Mouse (Mus musculus) midbrain, embryonic 11.5 days (tissue): ENCODE data around the gene Dpagt1. TPM values are rescaled to one million over a fixed set of nuclear protein-coding genes. Genes with fewer than 3 reads are reported as not detected.

Experiments used
- ATAC-seq: fragments of 200-750 bp; cut with Nextera tagmentation; 2 replicates; pipeline ENCODE4 v1.8.0; 2017; ENCODE audit warnings: moderate TSS enrichment, moderate library complexity; ENCODE audit not compliant: low FRiP score
- DNase-seq: peaks from one replicate; pipeline ENCODE4 v3.0.0; 2015; ENCODE audit warnings: low spot score; ENCODE audit errors: missing footprints
- H3K27ac ChIP-seq: fragments of 300-500 bp; sonication (generic); 2 replicates; pipeline ENCODE4 v1.5.1; 2014; ENCODE audit warnings: low read depth, low read length
- H3K27me3 ChIP-seq: fragments of 300-500 bp; sonication (generic); 2 replicates; pipeline ENCODE4 v1.6.1; 2014; ENCODE audit warnings: mild to moderate bottlenecking, low read length, moderate library complexity, mixed read lengths; ENCODE audit not compliant: control insufficient read depth, insufficient read depth
- H3K36me3 ChIP-seq: fragments of 300-500 bp; sonication (generic); 2 replicates; pipeline ENCODE4 v1.6.1; 2014; ENCODE audit warnings: mild to moderate bottlenecking, low read length, moderate library complexity, mixed read lengths; ENCODE audit not compliant: control insufficient read depth, insufficient read depth
- H3K4me1 ChIP-seq: fragments of 300-500 bp; sonication (generic); 2 replicates; pipeline ENCODE4 v1.6.1; 2014; ENCODE audit warnings: low read length; ENCODE audit not compliant: control insufficient read depth, insufficient read depth
- H3K4me2 ChIP-seq: fragments of 300-500 bp; sonication (generic); 2 replicates; pipeline ENCODE4 v1.6.1; 2014; ENCODE audit warnings: mild to moderate bottlenecking, moderate library complexity
- H3K4me3 ChIP-seq: fragments of 300-500 bp; sonication (generic); 2 replicates; pipeline ENCODE4 v1.5.1; 2014; ENCODE audit warnings: low read depth, low read length
- H3K9ac ChIP-seq: fragments of 300-500 bp; sonication (generic); 2 replicates; pipeline ENCODE4 v1.6.1; 2014; ENCODE audit warnings: low read length
- H3K9me3 ChIP-seq: fragments of 300-500 bp; sonication (generic); 2 replicates; pipeline ENCODE4 v1.6.1; 2016; ENCODE audit warnings: low read length; ENCODE audit not compliant: control insufficient read depth
- WGBS: fragments of 180-500 bp; shearing (Covaris S2); extraction: QIAGEN DNeasy Blood & Tissue Kit; methylation state at CpG from one replicate; pipeline ENCODE4 v1.1.7; 2014; 5-methylcytosine and 5-hydroxymethylcytosine counted together
- polyA plus RNA-seq: library from polyadenylated mRNA; unstranded; fragments of >200 nt; fragmentation: Nextera tagmentation; extraction: Ambion mirVana; gene quantifications from 2 replicates; pipeline ENCODE4 v1.2.1, GENCODE M21; 2014

The Dpagt1 gene
- polyA plus RNA-seq, 1 experiment from 2014 or later = 41.8 TPM

DNA sequence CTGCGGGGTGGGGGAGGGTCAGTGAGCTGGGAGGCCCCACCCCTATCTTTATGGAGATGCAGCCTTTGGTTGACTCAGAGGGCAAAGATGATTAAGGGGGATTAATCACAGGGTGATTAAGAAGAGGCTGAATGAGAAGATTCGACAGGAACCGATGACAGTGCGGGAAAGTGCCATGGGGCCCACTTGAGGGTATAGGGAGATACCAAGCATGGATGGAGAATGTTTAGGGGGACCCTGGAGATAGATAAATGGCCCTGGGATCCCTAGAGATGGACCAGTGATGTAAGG lies 11.6 kb upstream of the Dpagt1 start:
- DNase-seq = peak; percentile 28
- H3K36me3 ChIP-seq = peaks cover 8% of the 10 kb centered on the region
- H3K4me3 ChIP-seq = no peak overlapping the region
- no peak overlapping the region for H3K4me2 ChIP-seq
- H3K4me1 ChIP-seq = peaks cover 30% of the 10 kb centered on the region
- H3K27ac ChIP-seq = no peak overlapping the region
- 63% methylated on average over 4 of the region's 4 CpGs for WGBS
- no peak for ATAC-seq
- no peak overlapping the region for H3K9ac ChIP-seq
- no peaks in the 10 kb centered on the region for H3K9me3 ChIP-seq
- no peaks in the 10 kb centered on the region for H3K27me3 ChIP-seq

DNA sequence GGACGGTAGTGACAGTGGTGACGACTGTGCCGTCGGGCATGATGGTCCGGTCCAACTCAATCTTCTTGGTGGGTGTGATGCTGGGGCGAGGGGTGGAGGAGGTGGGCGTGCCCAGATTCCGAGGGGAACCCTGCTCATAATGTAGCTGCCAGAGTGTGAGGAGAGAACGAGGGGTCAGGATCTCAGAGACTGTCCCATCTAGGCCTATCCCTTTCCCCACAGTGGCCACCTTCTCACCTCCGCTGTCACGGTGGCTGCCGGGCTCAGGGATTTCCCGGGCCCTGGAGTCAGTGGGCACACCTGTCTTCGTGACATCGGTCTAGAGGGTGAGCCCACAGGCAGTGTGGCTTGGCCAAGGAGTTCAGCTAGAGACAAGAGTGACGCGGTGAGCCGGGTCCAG lies 10.9 kb upstream of the Dpagt1 start:
- Histone ChIP-seq H3K4me1 (peaks cover 33% of the 10 kb centered on the region), H3K4me2 (no peak overlapping the region), H3K9ac (no peak overlapping the region), H3K36me3 (peaks cover 8% of the 10 kb centered on the region), H3K27me3 (no peaks in the 10 kb centered on the region), H3K9me3 (no peaks in the 10 kb centered on the region), H3K4me3 (no peak overlapping the region), H3K27ac (no peak overlapping the region)
- DNase-seq = peak; percentile 12
- 89% methylated on average over 18 of the region's 18 CpGs for WGBS
- ATAC-seq = no peak

DNA sequence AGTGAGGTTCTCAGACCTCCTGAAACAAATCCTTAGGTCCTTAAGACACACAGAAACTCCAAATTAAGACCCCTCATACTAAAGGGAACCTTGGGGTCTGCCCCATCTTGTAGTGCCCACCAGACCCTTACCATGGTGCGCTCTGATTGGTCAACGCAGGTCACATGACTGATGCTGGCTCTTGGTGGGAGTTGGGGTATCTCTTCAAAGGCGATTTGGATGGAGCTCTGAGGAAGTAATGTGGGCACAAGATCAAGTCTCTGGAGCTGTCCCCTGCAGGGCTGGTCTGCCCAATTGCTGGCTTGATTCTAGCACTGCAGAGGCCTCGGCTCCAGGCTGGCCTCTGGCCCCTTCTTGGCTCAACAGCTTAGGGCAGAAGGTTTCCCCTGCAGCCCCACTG lies 8.4 kb upstream of the Dpagt1 start:
- Histone ChIP-seq H3K27me3 (no peaks in the 10 kb centered on the region), H3K9ac (no peak overlapping the region), H3K4me1 (peaks cover 27% of the 10 kb centered on the region), H3K36me3 (peaks cover 8% of the 10 kb centered on the region), H3K9me3 (no peaks in the 10 kb centered on the region), H3K4me3 (no peak overlapping the region), H3K27ac (no peak overlapping the region), H3K4me2 (no peak overlapping the region)
- peak; percentile 69 for DNase-seq
- no peak for ATAC-seq
- WGBS = 75% methylated on average over 4 of the region's 4 CpGs

DNA sequence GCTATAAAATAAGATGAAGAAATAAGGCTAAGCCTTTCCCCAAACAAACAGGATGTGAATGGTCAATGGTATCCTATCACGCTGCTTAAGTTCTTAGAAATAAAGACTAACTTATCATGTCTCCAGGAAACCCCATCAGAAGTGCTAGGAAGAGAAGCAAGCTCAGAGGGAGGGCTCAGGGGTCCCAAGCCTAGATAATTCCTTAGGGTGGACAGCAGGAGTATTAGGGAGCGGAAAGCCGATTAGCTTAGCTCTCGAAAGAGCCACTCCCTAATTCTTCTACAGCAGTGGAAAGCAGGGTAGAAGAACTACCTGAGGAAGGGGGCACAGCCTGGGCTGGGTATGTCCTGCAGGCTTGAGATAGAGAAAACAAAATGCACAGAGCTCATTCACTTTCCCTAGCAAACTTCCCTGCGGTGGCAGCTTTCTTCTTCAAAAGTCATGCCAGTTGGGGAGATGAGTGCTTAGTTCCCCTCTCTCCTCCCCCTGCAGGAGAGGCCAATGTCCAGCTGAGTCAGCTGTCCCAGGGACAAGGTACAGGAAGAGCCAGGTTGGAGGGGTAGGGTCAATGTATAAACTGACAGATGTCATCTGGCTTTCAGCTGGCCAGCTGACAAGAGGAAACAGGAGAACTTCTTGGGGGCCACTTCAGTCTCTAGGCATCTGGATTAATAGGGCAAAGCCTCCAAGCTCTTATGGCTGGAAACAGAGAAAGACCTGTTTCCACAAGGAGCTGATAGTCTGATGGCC lies 7.6 kb upstream of the Dpagt1 start:
- DNase-seq = peak; percentile 72
- ATAC-seq = no peak
- Histone ChIP-seq H3K4me1 (peaks cover 27% of the 10 kb centered on the region), H3K27ac (no peak overlapping the region), H3K9ac (peak overlapping the region; percentile 36; the same call in 1 of the 2 replicates), H3K4me3 (peak overlapping the region; percentile 90; the same call in 1 of the 2 replicates), H3K36me3 (peaks cover 8% of the 10 kb centered on the region), H3K4me2 (peak overlapping the region; percentile 95), H3K27me3 (no peaks in the 10 kb centered on the region), H3K9me3 (no peaks in the 10 kb centered on the region)
- 27% methylated on average over 5 of the region's 5 CpGs for WGBS

DNA sequence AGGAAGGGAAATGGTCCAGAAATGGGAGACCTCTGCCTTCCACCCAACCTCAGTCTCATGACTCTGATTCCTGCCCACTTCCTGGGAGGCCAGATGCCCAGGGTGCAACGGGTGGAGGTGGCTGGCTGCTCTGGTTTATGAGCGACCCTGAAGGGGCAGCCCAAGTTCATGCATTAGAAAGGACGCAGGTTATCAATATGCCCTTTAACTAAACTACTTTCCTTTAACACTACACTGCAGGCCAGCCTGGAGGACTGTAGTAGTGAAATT lies 7.1 kb upstream of the Dpagt1 start:
- no peak overlapping the region for H3K27ac ChIP-seq
- WGBS = 29% methylated on average over 3 of the region's 3 CpGs

DNA sequence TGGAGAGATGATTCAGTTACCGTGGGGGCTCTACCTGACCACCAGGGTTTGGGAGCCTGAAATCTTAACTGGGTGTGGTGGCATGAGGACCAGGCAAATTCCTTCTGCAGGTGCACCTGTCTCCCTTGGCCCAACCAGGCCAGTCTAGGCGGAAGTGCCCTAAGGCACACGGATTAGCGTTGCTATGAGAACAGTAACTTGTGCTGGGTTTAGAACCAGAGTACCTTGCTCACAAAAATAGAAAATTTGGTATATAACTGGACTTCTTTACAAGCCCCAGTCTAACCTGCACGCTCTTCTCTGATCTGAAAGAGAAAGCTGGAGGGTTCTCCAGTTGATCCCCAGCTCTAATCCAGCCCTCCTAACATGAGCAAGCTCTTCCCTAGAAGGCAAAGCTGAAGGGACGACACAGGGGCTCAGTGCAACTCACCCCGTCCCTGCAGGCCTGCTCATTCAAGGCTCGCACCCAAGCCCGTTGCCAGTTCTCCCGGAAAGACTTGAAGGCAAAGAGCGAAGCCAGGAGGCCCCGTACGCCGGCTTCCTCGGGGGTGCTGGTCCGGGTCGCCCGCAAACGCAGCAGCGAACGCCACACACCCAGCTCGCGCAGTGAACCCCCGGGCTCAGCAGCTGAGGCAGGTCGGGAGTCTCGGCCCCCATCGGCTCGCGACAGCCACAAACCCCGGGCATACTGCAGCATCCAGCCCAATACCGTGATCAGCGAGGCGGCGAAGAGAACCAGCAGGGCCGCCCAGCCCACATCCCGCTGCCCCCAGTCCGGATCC lies 6.5 kb upstream of the Dpagt1 start:
- no peaks in the 10 kb centered on the region for H3K27me3 ChIP-seq
- WGBS = 3% methylated on average over 37 of the region's 37 CpGs
- peak overlapping the region; percentile 90 for H3K4me3 ChIP-seq
- peak overlapping the region; percentile 75 for H3K9ac ChIP-seq
- H3K27ac ChIP-seq = peak overlapping the region; percentile 51; the same call in 1 of the 2 replicates
- no peak for ATAC-seq
- peak overlapping the region; percentile 95 for H3K4me2 ChIP-seq
- peak; percentile 93 for DNase-seq
- H3K36me3 ChIP-seq = peaks cover 8% of the 10 kb centered on the region
- H3K4me1 ChIP-seq = peaks cover 27% of the 10 kb centered on the region
- H3K9me3 ChIP-seq = no peaks in the 10 kb centered on the region

More for the DNA sequence above, 7.1 kb upstream of the Dpagt1 start:
- DNase-seq = no peak
- peak overlapping the region; percentile 90 for H3K4me3 ChIP-seq
- ATAC-seq = no peak
- peak overlapping the region; percentile 75; the same call in 1 of the 2 replicates for H3K9ac ChIP-seq
- H3K36me3 ChIP-seq = peaks cover 8% of the 10 kb centered on the region
- H3K27me3 ChIP-seq = no peaks in the 10 kb centered on the region
- H3K9me3 ChIP-seq = no peaks in the 10 kb centered on the region
- H3K4me2 ChIP-seq = peak overlapping the region; percentile 95
- H3K4me1 ChIP-seq = peaks cover 27% of the 10 kb centered on the region

DNA sequence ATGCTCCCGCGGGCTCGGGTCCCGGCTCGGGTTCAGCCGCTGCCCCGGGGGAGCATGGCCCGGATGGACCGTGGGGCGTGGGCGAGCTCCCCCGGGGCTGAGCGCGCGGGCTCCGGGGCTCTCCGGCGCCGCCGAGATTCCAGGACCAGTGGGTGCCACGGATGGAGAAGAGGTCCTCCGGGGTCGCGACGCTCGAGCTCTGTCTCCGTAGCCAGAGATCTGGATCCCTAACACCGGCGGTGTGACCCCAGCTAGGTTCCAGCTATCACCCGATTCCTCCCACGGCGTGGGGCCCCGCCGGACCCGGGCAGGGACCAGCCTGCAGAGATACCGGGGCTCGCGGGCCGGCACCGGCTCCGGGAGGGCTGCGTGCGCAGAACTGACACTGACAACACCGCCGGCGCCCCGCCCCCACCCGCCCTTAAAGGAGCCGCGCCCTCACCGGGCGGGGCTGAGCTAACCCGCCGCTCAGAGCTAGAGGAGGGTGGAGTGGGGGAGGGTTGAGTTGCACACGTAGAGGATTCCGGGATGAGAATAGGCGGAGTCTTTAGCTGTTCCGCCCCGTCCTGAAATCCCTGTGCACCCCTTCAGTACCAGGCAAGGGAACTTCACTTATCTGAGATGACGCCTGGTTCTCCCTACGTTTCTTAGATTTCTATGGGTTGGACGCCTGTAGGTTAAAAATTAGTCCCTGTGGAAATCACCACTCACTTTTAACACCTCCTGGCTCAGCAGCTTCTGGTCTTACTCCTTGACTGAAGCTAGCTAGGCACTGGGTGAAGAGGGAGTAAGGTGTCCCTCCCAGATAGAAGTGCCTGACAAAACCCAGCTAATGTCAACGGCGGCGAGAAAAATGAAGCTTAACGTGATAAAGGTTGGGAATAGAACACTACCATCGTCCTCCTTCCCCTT lies 5.7 kb upstream of the Dpagt1 start, which contains the start of gene C2cd2l:
C2cd2l (minus strand) TSS at position 399 of the 912 bp plus-strand sequence.
- WGBS = under 1% methylated on average over 67 of the region's 67 CpGs
- no peaks in the 10 kb centered on the region for H3K9me3 ChIP-seq
- peaks cover 27% of the 10 kb centered on the region for H3K4me1 ChIP-seq
- peak within 1 kb of the TSS; percentile 51; the same call in 1 of the 2 replicates for H3K27ac ChIP-seq
- H3K36me3 ChIP-seq = peaks cover 2% of the 10 kb centered on the region
- peak; percentile 98 for ATAC-seq
- DNase-seq = peak; percentile 98
- peak within 1 kb of the TSS; percentile 90 for H3K4me3 ChIP-seq
- H3K27me3 ChIP-seq = no peaks in the 10 kb centered on the region
- peak within 1 kb of the TSS; percentile 75 for H3K9ac ChIP-seq
- peak within 1 kb of the TSS; percentile 95 for H3K4me2 ChIP-seq

DNA sequence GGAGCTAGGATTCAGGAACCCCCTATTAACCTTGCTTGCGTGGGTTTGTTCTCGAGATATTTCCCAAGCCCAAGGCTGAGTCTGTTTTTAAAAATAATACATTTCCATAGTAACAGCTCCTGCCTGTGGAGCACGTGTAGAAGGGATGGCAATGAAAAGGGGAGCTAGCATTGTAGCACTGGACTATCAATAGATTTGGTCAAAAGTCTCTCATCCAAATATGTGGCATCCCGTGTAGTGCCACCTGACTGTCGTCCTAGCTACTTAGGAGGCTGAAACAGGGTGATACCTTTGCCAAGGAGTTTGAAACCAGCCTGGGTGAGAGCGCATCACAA lies 5.1 kb upstream of the Dpagt1 start:
- 21% methylated on average over 6 of the region's 6 CpGs for WGBS
- ATAC-seq (no peak), DNase-seq (no peak)
- peak overlapping the region; percentile 95 for H3K4me2 ChIP-seq
- H3K9ac ChIP-seq = peak overlapping the region; percentile 47; the same call in 1 of the 2 replicates
- no peaks in the 10 kb centered on the region for H3K9me3 ChIP-seq
- H3K27ac ChIP-seq = 0 out of 2 replicates have a peak overlapping the region, but pooled peaks have one; percentile 7
- H3K27me3 ChIP-seq = no peaks in the 10 kb centered on the region
- peak overlapping the region; percentile 90; the same call in 1 of the 2 replicates for H3K4me3 ChIP-seq
- H3K4me1 ChIP-seq = peaks cover 29% of the 10 kb centered on the region
- H3K36me3 ChIP-seq = no peaks in the 10 kb centered on the region; the same call in 1 of the 2 replicates
